Mouse (Mus musculus): ENCODE results near the gene Mmp24.

DNA sequence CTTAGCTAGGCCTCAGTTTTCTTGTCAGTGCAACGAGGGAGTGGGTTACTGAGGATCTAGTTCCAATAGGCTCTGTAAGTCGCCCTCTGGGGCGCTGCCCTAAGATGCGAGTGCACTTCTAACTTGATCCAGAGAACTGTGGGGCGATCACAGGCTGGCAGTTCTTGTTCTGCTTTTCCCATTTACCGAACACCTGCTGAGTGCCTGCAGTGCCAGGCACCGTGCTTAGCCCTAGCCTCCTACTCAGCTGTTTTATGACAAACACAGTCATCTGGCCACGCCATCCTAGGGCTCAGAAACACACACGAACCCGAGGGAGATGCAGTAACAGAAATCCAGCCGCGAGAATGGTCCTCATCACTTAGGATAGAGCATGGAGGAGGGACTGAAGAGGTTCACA lies 17.8 kb downstream of the Mmp24 start:
- TF ChIP-seq POLR2A (IDR thresholded peaks at IDR 0.05; ENCODE audit: insufficient read depth, low read length) (no peak), CTCF (IDR thresholded peaks at IDR 0.05; ENCODE audit: low read depth, low read length) (no peak), EP300 (IDR thresholded peaks at IDR 0.05; ENCODE audit: insufficient read depth, low read depth, low read length) (no peak)
